Mouse (Mus musculus) liver, embryonic 11.5 days (tissue): ENCODE results near the gene Zfp575. TPM values are rescaled to one million over a fixed set of nuclear protein-coding genes. Genes with fewer than 3 reads are reported as not detected.

Source experiments
- ATAC-seq: fragments of 200-750 bp; cut with Nextera tagmentation; replicated peaks from 2 replicates; pipeline ENCODE4 v1.8.0; 2017; ENCODE audit warnings: moderate number of reproducible peaks, mild to moderate bottlenecking, moderate TSS enrichment, moderate library complexity; ENCODE audit not compliant: low FRiP score
- DNase-seq: peaks from one replicate; pipeline ENCODE4 v3.0.0-alpha.2; 2017; ENCODE audit warnings: low spot score
- H3K27ac ChIP-seq: fragments of 300-500 bp; sonication (generic); 2 replicates; pipeline ENCODE4 v1.5.1; 2014; ENCODE audit warnings: mild to moderate bottlenecking, low read depth, low read length, control low read depth
- H3K27me3 ChIP-seq: fragments of 300-500 bp; sonication (generic); replicated peaks from 2 replicates; pipeline ENCODE4 v1.6.1; 2014; ENCODE audit warnings: low read length, mixed read lengths; ENCODE audit not compliant: control insufficient read depth, insufficient read depth
- H3K36me3 ChIP-seq: fragments of 300-500 bp; sonication (generic); 2 replicates; pipeline ENCODE4 v1.6.1; 2014; ENCODE audit warnings: mild to moderate bottlenecking, low read length, moderate library complexity, mixed read lengths; ENCODE audit not compliant: control insufficient read depth, insufficient read depth
- H3K4me1 ChIP-seq: fragments of 300-500 bp; sonication (generic); replicated peaks from 2 replicates; pipeline ENCODE4 v1.6.1; 2014; ENCODE audit warnings: low read length, mixed read lengths; ENCODE audit not compliant: control insufficient read depth, insufficient read depth
- H3K4me2 ChIP-seq: fragments of 300-500 bp; sonication (generic); 2 replicates; pipeline ENCODE4 v1.6.1; 2014; ENCODE audit warnings: mild to moderate bottlenecking, control low read depth, moderate library complexity
- H3K4me3 ChIP-seq: fragments of 300-500 bp; sonication (generic); 2 replicates; pipeline ENCODE4 v1.5.1; 2014; ENCODE audit warnings: low read depth, low read length, control low read depth
- H3K9ac ChIP-seq: fragments of 300-500 bp; sonication (generic); 2 replicates; pipeline ENCODE4 v1.6.1; 2014; ENCODE audit warnings: low read depth, low read length, control low read depth
- H3K9me3 ChIP-seq: fragments of 300-500 bp; sonication (generic); 2 replicates; pipeline ENCODE4 v1.6.1; 2016; ENCODE audit warnings: low read length, inconsistent platforms, mixed read lengths; ENCODE audit not compliant: control insufficient read depth
- WGBS: fragments of 180-500 bp; shearing (Covaris S2); extraction: QIAGEN DNeasy Blood & Tissue Kit; methylation state at CpG from one replicate; pipeline ENCODE4 v1.1.7; 2014; 5-methylcytosine and 5-hydroxymethylcytosine counted together
- polyA plus RNA-seq: library from polyadenylated mRNA; unstranded; fragments of >200 nt; fragmentation: Nextera tagmentation; extraction: Ambion mirVana; gene quantifications from 2 replicates; pipeline ENCODE4 v1.2.1, GENCODE M21; 2014

The Zfp575 gene
- polyA plus RNA-seq, 1 experiment from 2014 or later, result 0.82 TPM

DNA sequence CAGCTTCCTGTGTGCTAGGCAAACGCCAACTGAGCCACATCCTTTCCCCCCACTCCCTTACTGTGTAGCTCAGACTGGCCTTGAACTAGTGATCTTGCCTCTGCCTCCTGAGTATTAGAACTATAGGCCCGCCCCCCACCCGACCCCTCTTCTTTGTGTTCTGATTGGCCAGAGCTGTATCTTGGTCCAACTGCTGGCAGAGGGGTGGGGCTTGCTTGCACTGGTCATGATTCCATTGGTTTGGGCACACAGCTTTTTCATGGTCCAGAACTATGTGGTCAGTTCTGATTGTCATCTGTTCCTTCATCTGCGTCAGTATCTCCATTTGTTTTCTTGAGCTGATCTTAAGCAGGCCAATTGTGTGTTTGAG is 23.6 kb downstream of the Zfp575 start:
- Histone ChIP-seq H3K36me3 (peaks cover 23% of the 10 kb centered on the region; the same call in 1 of the 2 replicates), H3K27ac (no peak overlapping the region), H3K4me2 (no peak overlapping the region), H3K9ac (no peak overlapping the region), H3K4me1 (no peaks in the 10 kb centered on the region), H3K27me3 (no peaks in the 10 kb centered on the region), H3K9me3 (no peaks in the 10 kb centered on the region), H3K4me3 (no peak overlapping the region)
- ATAC-seq (peak; percentile 44; the same call in 1 of the 2 replicates), DNase-seq (no peak)
- WGBS, result 81% methylated on average over 4 of the region's 4 CpGs

DNA sequence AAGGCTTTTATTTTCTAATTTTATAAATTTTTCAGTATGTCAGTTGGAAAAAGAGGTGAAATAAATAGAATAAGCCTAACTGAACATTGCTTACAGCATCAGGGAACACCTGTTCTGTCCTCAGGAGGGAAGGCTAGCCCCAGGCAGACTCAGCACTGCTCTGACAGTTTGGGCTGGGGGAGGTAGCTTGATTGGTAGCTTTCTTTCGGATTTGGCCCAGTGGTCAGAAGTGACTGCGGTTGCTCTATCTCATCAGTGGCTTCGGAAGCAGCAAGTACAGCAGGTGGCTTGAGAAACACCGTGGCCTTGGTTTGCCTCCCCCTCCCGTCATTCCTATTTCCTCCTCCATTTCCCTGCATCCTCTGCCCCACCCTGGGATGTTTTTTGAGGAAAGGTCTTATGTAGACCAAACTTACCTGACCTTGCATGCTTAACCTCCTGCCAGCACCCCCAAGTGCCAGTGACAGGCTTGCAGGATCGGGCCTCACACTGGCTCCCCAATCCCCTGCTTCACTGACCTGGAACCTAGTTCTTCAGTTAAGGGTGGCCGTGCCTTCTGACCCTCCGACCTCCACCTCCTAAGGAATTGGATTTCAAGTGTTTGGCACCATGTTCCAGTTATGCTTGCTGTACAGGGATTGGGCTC is 24.1 kb downstream of the Zfp575 start:
- H3K9ac ChIP-seq, result no peak overlapping the region
- H3K27me3 ChIP-seq, result no peaks in the 10 kb centered on the region
- H3K36me3 ChIP-seq, result peaks cover 23% of the 10 kb centered on the region; the same call in 1 of the 2 replicates
- no peaks in the 10 kb centered on the region for H3K9me3 ChIP-seq
- H3K27ac ChIP-seq, result no peak overlapping the region
- DNase-seq (no peak), ATAC-seq (no peak)
- H3K4me3 ChIP-seq, result no peak overlapping the region
- no peak overlapping the region for H3K4me2 ChIP-seq
- H3K4me1 ChIP-seq, result no peaks in the 10 kb centered on the region
- 86% methylated on average over 8 of the region's 8 CpGs for WGBS

DNA sequence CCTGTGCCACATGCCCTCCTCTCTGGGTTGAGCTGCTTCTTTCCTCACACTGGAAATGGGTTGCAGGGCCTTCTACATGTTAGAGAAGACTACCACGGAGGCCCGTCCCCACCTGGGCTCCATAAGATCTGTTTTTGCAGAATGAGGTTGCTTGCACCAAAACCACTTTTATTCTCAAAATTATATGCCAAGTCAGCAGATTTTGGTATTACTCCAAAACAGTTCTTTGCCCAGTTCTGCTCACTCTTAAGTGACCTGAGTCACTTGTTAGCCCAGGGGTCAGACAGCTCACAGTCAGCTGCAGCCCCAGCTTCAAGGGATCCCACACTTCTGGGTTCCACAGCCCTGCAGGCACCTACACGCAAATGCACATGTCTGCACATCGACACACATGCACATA is 26.0 kb downstream of the Zfp575 start:
- H3K4me3 ChIP-seq, result no peak overlapping the region

DNA sequence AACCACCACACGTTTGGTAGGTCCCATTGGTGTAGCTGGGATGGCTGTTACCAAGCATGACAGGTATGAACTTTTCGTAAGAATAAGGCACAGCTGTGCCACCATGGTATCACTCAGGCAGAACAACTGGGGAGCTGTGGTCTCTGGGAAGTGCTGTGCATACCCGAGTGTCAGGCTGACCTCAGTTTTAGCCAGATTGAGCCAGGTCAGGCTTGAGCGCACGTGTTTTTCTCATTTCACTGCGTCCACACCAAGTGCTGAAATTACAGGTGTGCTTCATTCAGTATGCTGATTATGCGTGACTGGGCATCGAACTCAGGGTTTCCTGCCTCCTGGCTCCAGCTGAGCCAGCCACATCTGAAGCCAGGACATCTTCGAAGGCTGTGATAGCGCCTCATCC is 31.7 kb downstream of the Zfp575 start:
- peaks cover 17% of the 10 kb centered on the region; the same call in 1 of the 2 replicates for H3K36me3 ChIP-seq
- no peak overlapping the region for H3K4me3 ChIP-seq
- DNase-seq (no peak), ATAC-seq (no peak)
- no peak overlapping the region for H3K4me2 ChIP-seq
- no peak overlapping the region for H3K27ac ChIP-seq
- H3K27me3 ChIP-seq, result no peaks in the 10 kb centered on the region
- H3K9me3 ChIP-seq, result no peaks in the 10 kb centered on the region
- WGBS, result 91% methylated on average over 10 of the region's 10 CpGs
- H3K4me1 ChIP-seq, result no peaks in the 10 kb centered on the region
- H3K9ac ChIP-seq, result no peak overlapping the region

More for the DNA sequence above, 26.0 kb downstream of the Zfp575 start:
- no peaks in the 10 kb centered on the region for H3K27me3 ChIP-seq
- H3K4me1 ChIP-seq, result no peaks in the 10 kb centered on the region
- no peak for ATAC-seq
- H3K9me3 ChIP-seq, result no peaks in the 10 kb centered on the region
- WGBS, result 90% methylated on average over 4 of the region's 4 CpGs
- no peak overlapping the region for H3K4me2 ChIP-seq
- no peak overlapping the region for H3K9ac ChIP-seq
- no peak for DNase-seq
- H3K36me3 ChIP-seq, result peaks cover 14% of the 10 kb centered on the region; the same call in 1 of the 2 replicates
- H3K27ac ChIP-seq, result no peak overlapping the region

DNA sequence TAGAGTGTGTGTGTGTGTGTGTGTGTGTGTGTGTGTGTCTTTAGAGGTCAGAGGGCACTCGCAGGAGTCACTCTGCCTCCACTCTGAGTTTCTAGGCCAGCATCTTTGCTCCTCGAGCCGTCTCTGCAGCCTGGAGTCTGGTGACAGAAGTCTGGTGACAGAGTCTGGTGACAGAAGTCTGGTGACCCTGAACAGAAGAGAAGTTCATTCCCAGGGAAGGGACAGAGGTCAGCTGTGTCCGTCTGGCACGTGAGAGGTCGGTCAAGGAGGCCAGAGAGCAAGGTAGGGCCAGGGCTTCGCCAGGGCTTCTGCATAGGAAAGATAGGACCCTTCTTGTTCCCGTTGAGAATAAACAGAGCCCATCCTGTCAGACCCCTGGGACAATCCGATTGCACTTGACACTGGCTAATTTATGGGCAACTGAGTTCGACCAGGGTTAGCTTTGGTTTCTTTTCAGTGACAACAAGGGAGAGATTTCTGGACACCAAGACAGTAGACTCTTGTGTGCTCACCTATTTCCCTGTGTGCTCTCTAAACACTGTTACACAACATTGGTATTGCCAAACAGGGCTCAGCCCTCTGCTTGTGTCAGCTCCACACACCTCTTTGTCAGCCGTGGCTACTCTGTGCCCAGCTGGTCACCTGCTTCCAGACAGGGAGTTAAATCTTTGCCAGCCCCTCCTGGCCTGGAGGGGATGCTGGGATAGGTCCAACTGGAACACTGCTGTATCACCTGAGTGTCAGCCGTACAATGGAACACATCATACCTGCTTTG is 35.3 kb downstream of the Zfp575 start:
- Histone ChIP-seq H3K4me2 (no peak overlapping the region), H3K27me3 (no peaks in the 10 kb centered on the region), H3K9ac (no peak overlapping the region), H3K4me1 (peaks cover 6% of the 10 kb centered on the region), H3K9me3 (no peaks in the 10 kb centered on the region), H3K36me3 (peaks cover 18% of the 10 kb centered on the region; the same call in 1 of the 2 replicates), H3K4me3 (no peak overlapping the region), H3K27ac (no peak overlapping the region)
- DNase-seq (no peak), ATAC-seq (no peak)
- WGBS, result 80% methylated on average over 12 of the region's 12 CpGs

DNA sequence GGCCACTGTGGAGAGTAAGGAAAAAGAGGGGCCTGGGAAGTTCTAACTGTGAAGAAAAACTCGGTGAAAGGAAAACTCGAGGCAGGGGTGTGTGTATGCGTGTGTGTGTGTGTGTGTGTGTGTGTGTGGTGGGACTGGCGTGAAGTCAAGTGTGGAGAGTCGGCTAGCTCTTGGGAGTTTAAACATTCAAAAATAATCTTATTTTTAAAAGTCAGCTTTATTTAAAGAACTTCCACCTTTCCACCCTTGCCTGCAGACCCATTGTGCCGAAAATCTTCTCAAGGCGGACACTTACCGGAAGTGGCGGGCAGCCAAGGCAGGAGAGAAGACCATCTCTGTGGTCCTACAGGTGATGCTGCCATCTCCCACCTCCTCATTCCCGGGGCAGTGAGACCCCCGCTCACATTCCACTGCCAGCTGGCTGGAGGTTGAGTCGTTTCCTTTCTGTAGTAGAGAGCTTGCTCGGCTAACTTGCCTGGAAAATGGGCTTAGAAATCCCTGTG is 39.9 kb downstream of the Zfp575 start:
- Histone ChIP-seq H3K36me3 (peaks cover 12% of the 10 kb centered on the region; the same call in 1 of the 2 replicates), H3K27ac (no peak overlapping the region), H3K4me3 (peak overlapping the region; percentile 65), H3K4me1 (peaks cover 10% of the 10 kb centered on the region), H3K4me2 (peak overlapping the region; percentile 79), H3K9me3 (no peaks in the 10 kb centered on the region), H3K27me3 (no peaks in the 10 kb centered on the region), H3K9ac (peak overlapping the region; percentile 67)
- WGBS, result 31% methylated on average over 13 of the region's 13 CpGs
- DNase-seq, result no peak
- ATAC-seq, result peak; percentile 8

DNA sequence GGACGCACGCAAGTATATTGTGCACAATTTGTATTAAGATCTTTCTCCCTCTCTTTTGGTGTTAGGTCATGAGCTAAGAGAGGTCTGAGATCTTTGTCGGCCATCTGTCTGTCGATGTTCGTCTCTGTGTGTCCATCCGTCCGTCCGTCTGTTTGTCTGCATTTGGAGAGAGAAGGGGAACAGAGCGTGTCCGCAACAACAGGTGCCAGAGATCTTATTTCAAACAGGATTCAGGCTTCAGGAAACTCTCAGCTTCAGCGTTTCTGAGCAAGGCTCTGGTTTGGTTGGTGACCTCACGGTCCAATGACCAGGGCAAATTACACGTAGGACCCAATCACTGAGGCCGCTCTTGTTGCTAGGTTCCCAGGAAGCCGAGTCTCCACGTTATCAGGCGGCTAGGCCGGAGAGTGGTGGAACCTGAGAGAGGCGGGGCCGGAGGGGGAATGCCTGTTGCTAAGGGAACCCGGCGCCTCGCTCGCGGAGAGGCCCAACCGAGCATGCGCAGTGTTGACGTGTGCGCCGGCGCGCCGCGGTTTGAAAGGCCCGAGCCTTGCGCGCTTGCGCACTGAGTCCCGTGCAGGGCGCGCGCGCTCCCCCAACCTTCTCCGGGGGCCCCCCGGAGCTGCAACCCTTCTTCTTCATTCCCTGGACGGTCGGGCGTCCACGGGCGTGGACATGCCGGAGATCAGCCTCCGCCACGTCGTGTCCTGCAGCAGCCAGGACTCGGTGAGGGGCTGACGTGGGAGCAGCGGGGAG is 40.6 kb downstream of the Zfp575 start:
- peaks cover 11% of the 10 kb centered on the region; the same call in 1 of the 2 replicates for H3K36me3 ChIP-seq
- WGBS, result 1% methylated on average over 57 of the region's 57 CpGs
- peak overlapping the region; percentile 67 for H3K9ac ChIP-seq
- ATAC-seq, result peak; percentile 99
- peak overlapping the region; percentile 34; the same call in 1 of the 2 replicates for H3K27ac ChIP-seq
- H3K9me3 ChIP-seq, result no peaks in the 10 kb centered on the region
- peak; percentile 99 for DNase-seq
- peak overlapping the region; percentile 65 for H3K4me3 ChIP-seq
- H3K27me3 ChIP-seq, result no peaks in the 10 kb centered on the region
- peak overlapping the region; percentile 80 for H3K4me2 ChIP-seq
- peaks cover 10% of the 10 kb centered on the region for H3K4me1 ChIP-seq

DNA sequence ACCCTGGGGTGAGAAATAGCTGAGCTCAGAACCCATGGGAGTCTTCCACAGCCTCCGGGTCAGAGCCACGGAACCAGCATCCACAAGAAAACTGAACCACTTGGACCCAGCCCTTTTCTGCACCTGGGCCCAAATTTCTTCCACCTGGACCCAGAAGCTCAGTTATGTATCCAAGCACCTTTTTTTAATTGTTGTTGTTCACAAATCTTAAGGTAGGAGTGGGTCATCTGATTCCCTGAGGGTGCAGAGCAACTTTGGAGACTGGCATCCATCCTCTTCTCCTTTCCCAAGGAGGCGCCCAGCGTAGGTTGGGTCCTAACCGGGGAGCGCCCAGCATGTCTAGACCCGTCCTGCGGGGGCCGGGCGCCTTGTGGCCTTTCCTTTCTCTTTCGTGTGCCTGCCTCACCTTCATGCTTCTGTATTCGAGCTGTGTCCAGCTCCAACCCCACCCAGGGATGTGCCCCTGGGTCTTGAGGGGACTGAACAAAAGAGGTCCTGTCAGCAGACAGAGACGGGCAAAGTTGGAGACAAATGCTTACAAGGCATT is 41.3 kb downstream of the Zfp575 start, which contains the start of the genes Pinlyp and Xrcc1:
Gene Pinlyp, minus strand, starts transcription at position 51 of the 547 bp plus-strand sequence.
Gene Xrcc1, plus strand, starts transcription at position 222 of the 547 bp plus-strand sequence.
- no peaks in the 10 kb centered on the region for H3K27me3 ChIP-seq
- peak within 1 kb of the TSS; percentile 67 for H3K9ac ChIP-seq
- H3K4me1 ChIP-seq, result peaks cover 10% of the 10 kb centered on the region
- H3K9me3 ChIP-seq, result no peaks in the 10 kb centered on the region
- DNase-seq (no peak), ATAC-seq (peak; percentile 4; the same call in 1 of the 2 replicates)
- 41% methylated on average over 13 of the region's 13 CpGs for WGBS
- peaks cover 11% of the 10 kb centered on the region; the same call in 1 of the 2 replicates for H3K36me3 ChIP-seq
- H3K27ac ChIP-seq, result peak within 1 kb of the TSS; percentile 34; the same call in 1 of the 2 replicates
- H3K4me2 ChIP-seq, result peak within 1 kb of the TSS; percentile 80
- peak within 1 kb of the TSS; percentile 65 for H3K4me3 ChIP-seq
